Mouse (Mus musculus) liver, embryonic 16.5 days (tissue): ENCODE measurements around the gene Btbd6. TPM values are rescaled to one million over a fixed set of nuclear protein-coding genes. Genes with fewer than 3 reads are reported as not detected.

Source experiments
- ATAC-seq: fragments of 200-750 bp; cut with Nextera tagmentation; 2 replicates; pipeline ENCODE4 v1.8.0; 2017; ENCODE audit warnings: low read depth, mild to moderate bottlenecking, moderate number of reproducible peaks, moderate library complexity
- H3K27ac ChIP-seq: fragments of 300-500 bp; sonication (generic); 2 replicates; pipeline ENCODE4 v1.5.1; 2014; ENCODE audit warnings: mild to moderate bottlenecking, low read length
- H3K27me3 ChIP-seq: fragments of 300-500 bp; sonication (generic); 2 replicates; pipeline ENCODE4 v1.6.1; 2014; ENCODE audit warnings: low read depth, low read length, mixed read lengths; ENCODE audit not compliant: control insufficient read depth, insufficient read depth
- H3K36me3 ChIP-seq: fragments of 300-500 bp; sonication (generic); 2 replicates; pipeline ENCODE4 v1.6.1; 2014; ENCODE audit warnings: mild to moderate bottlenecking; ENCODE audit not compliant: control insufficient read depth, insufficient read depth
- H3K4me1 ChIP-seq: fragments of 300-500 bp; sonication (generic); 2 replicates; pipeline ENCODE4 v1.6.1; 2014; ENCODE audit warnings: low read depth, low read length, mixed read lengths; ENCODE audit not compliant: control insufficient read depth
- H3K4me2 ChIP-seq: fragments of 300-500 bp; sonication (generic); 2 replicates; pipeline ENCODE4 v1.6.1; 2014; ENCODE audit warnings: low read depth, low read length, mixed read lengths
- H3K4me3 ChIP-seq: fragments of 300-500 bp; sonication (generic); 2 replicates; pipeline ENCODE4 v1.5.1; 2014; ENCODE audit warnings: low read depth, mild to moderate bottlenecking, low read length
- H3K9ac ChIP-seq: fragments of 300-500 bp; sonication (generic); 2 replicates; pipeline ENCODE4 v1.6.1; 2014; ENCODE audit warnings: low read depth, low read length
- H3K9me3 ChIP-seq: fragments of 300-500 bp; sonication (generic); replicated peaks from 2 replicates; pipeline ENCODE4 v1.6.1; 2016; ENCODE audit warnings: low read length; ENCODE audit not compliant: control insufficient read depth
- WGBS: fragments of 180-500 bp; shearing (Covaris S2); extraction: QIAGEN DNeasy Blood & Tissue Kit; methylation state at CpG from one replicate; pipeline ENCODE4 v1.1.7; 2014; ENCODE audit not compliant: insufficient replicate concordance; 5-methylcytosine and 5-hydroxymethylcytosine counted together
- polyA plus RNA-seq: library from polyadenylated mRNA; unstranded; fragments of >200 nt; fragmentation: Nextera tagmentation; extraction: Ambion mirVana; gene quantifications from 2 replicates; pipeline ENCODE4 v1.2.1, GENCODE M21; 2015

The Btbd6 gene
- polyA plus RNA-seq, 1 experiment from 2014 or later: 4.5 TPM

DNA sequence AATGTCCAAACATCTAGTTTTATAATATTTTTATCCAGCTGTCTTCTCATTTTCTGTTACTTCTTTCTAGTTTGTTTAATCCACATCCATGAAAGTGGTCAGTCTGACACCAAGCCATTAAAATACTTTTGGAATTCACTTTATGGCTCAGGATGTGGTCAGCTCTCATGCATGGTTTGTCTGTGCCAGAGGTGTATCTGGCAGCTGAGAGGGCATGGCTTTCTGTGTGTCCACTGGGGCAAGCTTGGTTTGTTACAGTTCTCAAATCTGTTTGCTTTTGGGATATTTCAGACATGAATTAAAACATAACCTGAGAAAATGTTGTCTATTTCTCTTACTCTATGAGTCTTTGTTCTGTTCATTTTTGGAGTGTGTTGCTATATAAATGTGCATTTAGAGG is 45.2 kb downstream of the Btbd6 start:
- Histone ChIP-seq H3K4me2 (no peak overlapping the region), H3K36me3 (no peaks in the 10 kb centered on the region; the same call in 1 of the 2 replicates), H3K4me1 (peaks cover 15% of the 10 kb centered on the region), H3K9ac (no peak overlapping the region), H3K27me3 (no peaks in the 10 kb centered on the region), H3K27ac (no peak overlapping the region), H3K4me3 (no peak overlapping the region), H3K9me3 (no peaks in the 10 kb centered on the region)
- no peak for ATAC-seq

DNA sequence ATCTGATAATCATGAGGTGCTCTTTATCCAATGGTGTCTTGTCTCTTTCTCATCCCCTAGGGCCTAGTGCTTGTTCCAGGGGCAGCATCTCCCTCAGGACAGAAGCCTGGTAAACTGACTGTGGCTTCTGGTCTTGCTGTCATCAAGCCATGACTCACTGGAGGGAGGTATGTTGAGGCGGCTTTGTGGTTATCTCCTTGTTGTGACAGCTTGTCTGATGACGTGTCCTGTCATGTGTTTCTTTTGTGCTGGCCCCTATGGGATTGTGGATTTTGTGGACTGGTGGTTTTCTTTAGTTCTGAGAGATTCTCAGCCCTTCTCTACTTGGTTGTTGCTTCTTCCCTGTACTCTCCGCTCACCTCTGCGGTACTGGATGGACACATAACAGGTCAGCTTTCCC is 46.8 kb downstream of the Btbd6 start:
- Histone ChIP-seq H3K27ac (no peak overlapping the region), H3K9ac (no peak overlapping the region), H3K27me3 (no peaks in the 10 kb centered on the region), H3K36me3 (no peaks in the 10 kb centered on the region; the same call in 1 of the 2 replicates), H3K4me1 (peaks cover 1% of the 10 kb centered on the region), H3K9me3 (no peaks in the 10 kb centered on the region), H3K4me2 (no peak overlapping the region), H3K4me3 (no peak overlapping the region)
- 51% methylated on average over 4 of the region's 4 CpGs for WGBS
- ATAC-seq: no peak

DNA sequence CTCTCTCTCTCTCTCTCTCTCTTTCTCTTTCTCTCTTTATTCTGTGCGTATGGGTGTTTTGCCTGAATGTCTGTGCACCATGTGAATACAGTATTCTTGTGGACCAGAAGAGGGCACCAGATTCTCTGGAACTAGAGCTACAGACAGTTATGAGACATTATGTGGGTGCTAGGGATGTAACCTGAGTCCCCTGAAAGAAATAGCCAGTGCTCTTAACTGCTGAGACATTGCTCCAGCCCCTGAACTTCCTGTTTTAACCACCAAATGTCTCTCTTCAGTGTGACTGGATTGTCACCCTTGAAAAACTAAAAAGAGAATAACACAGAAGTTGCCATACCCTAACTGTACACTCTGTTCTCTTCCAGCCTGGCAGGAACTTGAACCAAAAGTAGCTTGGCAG is 50.3 kb downstream of the Btbd6 start:
- 91% methylated on average over 1 of the region's 1 CpGs for WGBS
- ATAC-seq: no peak

DNA sequence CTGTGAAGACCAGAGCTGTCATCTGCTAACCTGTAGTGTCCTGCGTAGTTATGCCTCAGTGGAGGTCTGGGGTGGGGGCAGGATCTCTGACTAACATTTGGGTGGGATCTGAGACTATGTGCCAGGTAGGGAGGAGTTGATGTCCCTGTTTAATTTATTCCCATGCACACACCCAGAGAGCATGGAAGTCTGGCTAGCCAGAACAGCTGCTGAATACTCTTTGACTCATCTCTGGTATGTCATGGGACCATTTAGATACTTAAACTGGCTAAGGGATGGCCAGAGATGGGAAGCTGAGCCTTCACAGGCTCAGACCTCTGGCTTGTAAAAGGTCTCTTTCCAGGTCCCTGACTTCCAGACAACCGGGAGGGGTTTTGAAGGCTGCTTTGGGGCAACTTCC is 51.2 kb downstream of the Btbd6 start:
- peaks cover 28% of the 10 kb centered on the region for H3K4me1 ChIP-seq

More for the DNA sequence above, 50.3 kb downstream of the Btbd6 start:
- Histone ChIP-seq H3K36me3 (no peaks in the 10 kb centered on the region), H3K4me2 (no peak overlapping the region), H3K4me3 (no peak overlapping the region), H3K9me3 (no peaks in the 10 kb centered on the region), H3K9ac (no peak overlapping the region), H3K4me1 (peaks cover 19% of the 10 kb centered on the region), H3K27me3 (no peaks in the 10 kb centered on the region), H3K27ac (no peak overlapping the region)

DNA sequence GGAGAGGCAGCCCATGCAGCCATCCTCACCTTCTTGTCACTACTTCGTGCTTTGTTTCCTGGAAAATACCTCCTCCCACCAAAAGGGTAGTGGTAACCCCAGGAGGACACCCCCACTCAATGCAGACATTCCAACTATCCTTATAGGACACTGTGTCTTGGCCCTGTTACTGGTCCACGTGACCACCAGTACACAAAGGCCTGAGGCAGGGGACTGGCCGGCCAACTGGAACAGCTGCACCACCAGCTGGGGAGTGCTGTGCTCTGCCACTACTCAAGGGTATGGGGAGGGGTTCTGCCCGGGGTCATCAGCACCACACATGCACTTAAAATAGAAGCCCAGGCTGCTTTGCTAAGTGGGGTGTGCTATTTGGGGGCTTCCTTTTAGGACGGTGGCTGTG is 51.8 kb downstream of the Btbd6 start:
- no peak overlapping the region for H3K4me2 ChIP-seq
- ATAC-seq: no peak
- 66% methylated on average over 5 of the region's 5 CpGs for WGBS
- no peaks in the 10 kb centered on the region for H3K36me3 ChIP-seq
- H3K4me3 ChIP-seq: no peak overlapping the region
- H3K4me1 ChIP-seq: peaks cover 29% of the 10 kb centered on the region
- no peak overlapping the region for H3K9ac ChIP-seq
- no peaks in the 10 kb centered on the region for H3K27me3 ChIP-seq
- H3K27ac ChIP-seq: no peak overlapping the region
- H3K9me3 ChIP-seq: no peaks in the 10 kb centered on the region

More for the DNA sequence above, 51.2 kb downstream of the Btbd6 start:
- Histone ChIP-seq H3K4me3 (no peak overlapping the region), H3K27me3 (no peaks in the 10 kb centered on the region), H3K36me3 (no peaks in the 10 kb centered on the region), H3K9me3 (no peaks in the 10 kb centered on the region), H3K27ac (no peak overlapping the region), H3K4me2 (no peak overlapping the region), H3K9ac (no peak overlapping the region)
- ATAC-seq: no peak
- 86% methylated on average over 2 of the region's 2 CpGs for WGBS

Other genes with a start within 250 kb of the Btbd6 start
- 19.4 and 20.3 TPM in 2 replicates for gene Pld4, start 215.8 kb upstream of the Btbd6 start, polyA plus RNA-seq
- 0.08 and 0.26 TPM in 2 replicates for gene Ahnak2, start 173.8 kb upstream of the Btbd6 start, polyA plus RNA-seq
- gene Clba1, start 167.5 kb upstream of the Btbd6 start, polyA plus RNA-seq: 0.34 and 0.39 TPM in 2 replicates
- gene Cdca4, start 147.1 kb upstream of the Btbd6 start, polyA plus RNA-seq: 48.9 and 61.7 TPM in 2 replicates
- gene Gpr132, start 108.3 kb upstream of the Btbd6 start, polyA plus RNA-seq: 0.38 and 0.40 TPM in 2 replicates
- gene Jag2, start 46.7 kb upstream of the Btbd6 start, polyA plus RNA-seq: 0.21 and 0.34 TPM in 2 replicates
- 12.1 and 13.3 TPM in 2 replicates for gene Nudt14, start 34.4 kb upstream of the Btbd6 start, polyA plus RNA-seq
- 22.8 and 25.7 TPM in 2 replicates for gene Brf1, start 24.2 kb downstream of the Btbd6 start, polyA plus RNA-seq
- gene Pacs2, start 38.0 kb downstream of the Btbd6 start, polyA plus RNA-seq: 4.3 and 5.8 TPM in 2 replicates
- gene Tex22, start 98.0 kb downstream of the Btbd6 start, polyA plus RNA-seq: not detected in 2 replicates
- gene Mta1, start 121.8 kb downstream of the Btbd6 start, polyA plus RNA-seq: 3.4 and 3.5 TPM in 2 replicates
- 41.6 and 43.8 TPM in 2 replicates for gene Crip2, start 163.8 kb downstream of the Btbd6 start, polyA plus RNA-seq
- 97.4 and 102 TPM in 2 replicates for gene Crip1, start 169.8 kb downstream of the Btbd6 start, polyA plus RNA-seq
- gene Tedc1, start 179.9 kb downstream of the Btbd6 start, polyA plus RNA-seq: 9.1 and 9.2 TPM in 2 replicates
- gene Tmem121, start 209.4 kb downstream of the Btbd6 start, polyA plus RNA-seq: 0.36 and 0.39 TPM in 2 replicates